Mouse (Mus musculus): Measurements from ENCODE around the gene Pik3r6.
A peak's percentile ranks its signal among the peaks of the same experiment; 100 is the strongest.

Pik3r6 gene

GRCm38 (mm10) chr11:68488256-68488824 lies 14.5 kb upstream of the Pik3r6 start:
- DNase-seq (ENCODE audit: low spot score in 2 of 2): no peak

GRCm38 (mm10) chr11:68489236-68489635 lies 13.6 kb upstream of the Pik3r6 start:
- no peak for DNase-seq (ENCODE audit: low spot score in 2 of 2)

- no peak for DNase-seq (ENCODE audit: low spot score in 2 of 2)
These were observed 10.2 kb upstream of the Pik3r6 start for GRCm38 (mm10) chr11:68492592-68492991.

GRCm38 (mm10) chr11:68493760-68494159 lies 9.1 kb upstream of the Pik3r6 start:
- DNase-seq (ENCODE audit: low spot score in 2 of 2): no peak

GRCm38 (mm10) chr11:68497081-68497480 lies 5.7 kb upstream of the Pik3r6 start:
- DNase-seq (ENCODE audit: low spot score in 2 of 2): no peak

GRCm38 (mm10) chr11:68498517-68498916 lies 4.3 kb upstream of the Pik3r6 start:
- peak; percentile 92 for DNase-seq (ENCODE audit: low spot score in 2 of 2)

GRCm38 (mm10) chr11:68498999-68499699 lies 3.7 kb upstream of the Pik3r6 start:
- no peak for DNase-seq (ENCODE audit: low spot score in 2 of 2)

GRCm38 (mm10) chr11:68500949-68501350 lies 1.9 kb upstream of the Pik3r6 start:
- peak in 1 of 2 experiments; percentile 23 for DNase-seq (ENCODE audit: low spot score in 2 of 2)

- peak; percentile 43 to 52 for DNase-seq (ENCODE audit: low spot score in 2 of 2)
These were observed 411 bp upstream of the Pik3r6 start for GRCm38 (mm10) chr11:68502408-68502807.

- DNase-seq (ENCODE audit: low spot score in 2 of 2): no peak
These were observed 2.1 kb downstream of the Pik3r6 start for GRCm38 (mm10) chr11:68504913-68505312.

GRCm38 (mm10) chr11:68507246-68507645 lies 4.4 kb downstream of the Pik3r6 start:
- DNase-seq (ENCODE audit: low spot score in 2 of 2): no peak

GRCm38 (mm10) chr11:68508619-68509018 lies 5.8 kb downstream of the Pik3r6 start:
- no peak for DNase-seq (ENCODE audit: low spot score in 2 of 2)

GRCm38 (mm10) chr11:68509194-68509593 lies 6.4 kb downstream of the Pik3r6 start:
- no peak for DNase-seq (ENCODE audit: low spot score in 2 of 2)

- no peak for DNase-seq (ENCODE audit: low spot score in 2 of 2)
These were observed 11.2 kb downstream of the Pik3r6 start for GRCm38 (mm10) chr11:68513969-68514368.

GRCm38 (mm10) chr11:68519362-68519761 lies 16.5 kb downstream of the Pik3r6 start:
- no peak for DNase-seq (ENCODE audit: low spot score in 2 of 2)

GRCm38 (mm10) chr11:68519815-68520214 lies 17.0 kb downstream of the Pik3r6 start:
- DNase-seq (ENCODE audit: low spot score in 2 of 2): no peak

GRCm38 (mm10) chr11:68520439-68520838 lies 17.6 kb downstream of the Pik3r6 start:
- DNase-seq (ENCODE audit: low spot score in 2 of 2): no peak

GRCm38 (mm10) chr11:68521352-68521751 lies 18.5 kb downstream of the Pik3r6 start:
- DNase-seq (ENCODE audit: low spot score in 2 of 2): no peak

- DNase-seq (ENCODE audit: low spot score in 2 of 2): no peak
These were observed 23.6 kb downstream of the Pik3r6 start for GRCm38 (mm10) chr11:68526441-68526840.

- DNase-seq (ENCODE audit: low spot score in 2 of 2): peak in 1 of 2 experiments; percentile 33
These were observed 28.4 kb downstream of the Pik3r6 start for GRCm38 (mm10) chr11:68531066-68531806.

- DNase-seq (ENCODE audit: low spot score in 2 of 2): no peak
These were observed 29.2 kb downstream of the Pik3r6 start for GRCm38 (mm10) chr11:68531941-68532535.

GRCm38 (mm10) chr11:68532773-68533172 lies 30.0 kb downstream of the Pik3r6 start:
- no peak for DNase-seq (ENCODE audit: low spot score in 2 of 2)

Data from spleen, postnatal 36 days (tissue).